Mouse (Mus musculus) brain, embryonic 14.5 days (tissue): ENCODE measurements around the gene Nxnl1.

Source experiments
- CTCF ChIP-seq: fragments of 200-500 bp; IDR thresholded peaks from 2 replicates; pipeline ENCODE4 v1.5.1; 2012; ENCODE audit warnings: inconsistent platforms, mild to moderate bottlenecking, moderate library complexity, borderline replicate concordance; ENCODE audit not compliant: insufficient read depth, insufficient read length; ENCODE audit errors: extremely low read depth
- POLR2A ChIP-seq: fragments of 200-500 bp; IDR thresholded peaks from 2 replicates; pipeline ENCODE4 v1.6.1; 2012; ENCODE audit warnings: mild to moderate bottlenecking, inconsistent platforms, borderline replicate concordance; ENCODE audit not compliant: poor library complexity, insufficient read depth, insufficient read length, severe bottlenecking; ENCODE audit errors: extremely low read depth

DNA sequence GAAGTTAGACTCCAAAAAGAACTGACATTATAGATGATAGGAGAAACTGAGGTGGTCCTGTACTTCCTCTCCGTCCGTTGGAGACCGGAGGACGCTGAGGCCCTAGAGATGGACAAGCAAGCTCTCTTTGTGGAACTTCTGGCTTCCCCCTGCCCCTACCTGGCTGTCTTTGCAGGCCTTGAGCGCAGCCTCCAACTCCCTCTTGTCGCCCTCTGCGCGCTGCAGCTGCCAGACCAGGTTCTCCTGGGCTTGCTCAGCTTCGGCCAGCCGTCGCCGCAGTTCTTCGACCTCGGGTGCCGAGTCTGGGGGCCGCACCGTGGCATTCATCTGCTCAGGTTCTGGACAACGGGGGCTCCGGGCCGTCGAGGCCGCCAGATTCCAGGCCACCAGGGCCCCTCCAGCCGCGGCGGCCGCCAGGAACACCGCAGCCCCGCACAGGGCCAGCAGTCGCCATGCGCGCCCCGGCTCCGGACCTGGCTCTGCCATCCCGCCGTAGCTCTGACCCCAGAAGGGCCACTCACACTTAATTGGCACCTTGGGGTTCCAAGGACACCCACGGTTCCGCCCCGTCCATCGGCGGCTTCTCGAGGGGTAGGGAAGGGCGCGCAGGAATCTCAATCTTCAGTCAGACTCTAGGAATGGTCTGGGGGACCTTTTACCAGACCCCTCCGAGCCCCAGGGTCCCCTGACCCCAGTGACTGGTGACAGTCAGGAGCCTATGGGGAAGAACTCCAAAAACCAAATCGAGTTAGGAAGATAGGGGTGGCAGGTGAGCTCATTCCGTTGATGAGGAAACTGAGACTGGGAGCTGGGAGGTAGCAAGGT lies 41.0 kb downstream of the Nxnl1 start, which contains the start of gene Ccdc194:
- TF ChIP-seq CTCF, result no peak
- TF ChIP-seq POLR2A, result no peak
